Mouse (Mus musculus): ENCODE results near the gene Defb9. TPM values are rescaled to one million over a fixed set of nuclear protein-coding genes. Genes with fewer than 3 reads are reported as not detected.

The Defb9 gene
- not detected for total RNA-seq (2023)

GRCm38 (mm10) chr8:21885321-21885720, at the start of gene Defb9:
Gene Defb9, minus strand, starts transcription at chr8:21885421.

GRCm38 (mm10) chr8:21932610-21933009, 47.4 kb upstream of the Defb9 start, which contains the start of gene Defb15:
Gene Defb15, minus strand, starts transcription at chr8:21932710.

GRCm38 (mm10) chr8:21906290-21906689, 21.1 kb upstream of the Defb9 start, which contains the start of gene Defb11:
Gene Defb11, minus strand, starts transcription at chr8:21906412.

GRCm38 (mm10) chr8:21858586-21858985, 26.6 kb downstream of the Defb9 start, which contains the start of gene Defb10:
Gene Defb10, plus strand, starts transcription at chr8:21858901.

Other genes starting within 250 kb of the Defb9 start
- gene Defa17, start 229.6 kb downstream of the Defb9 start, total RNA-seq (2023) = not detected
- gene Defa34, start 219.6 kb downstream of the Defb9 start, total RNA-seq (2023) = not detected
- gene AY761184, start 181.8 kb downstream of the Defb9 start, total RNA-seq (2023) = not detected
- gene Defa24, start 150.9 kb downstream of the Defb9 start, total RNA-seq (2023) = not detected
- not detected for gene Defb50, start 61.9 kb downstream of the Defb9 start, total RNA-seq (2023)
- gene Defb2, start 45.5 kb downstream of the Defb9 start, total RNA-seq (2023) = not detected
- gene Defb10, start 26.5 kb downstream of the Defb9 start, total RNA-seq (2023) = not detected
- not detected for gene Defb11, start 21.0 kb upstream of the Defb9 start, total RNA-seq (2023)
- gene Defb15, start 47.3 kb upstream of the Defb9 start, total RNA-seq (2023) = not detected
- not detected for gene Defb35, start 52.9 kb upstream of the Defb9 start, total RNA-seq (2023)
- not detected for gene Defb13, start 61.3 kb upstream of the Defb9 start, total RNA-seq (2023)
- gene Fam90a1a, start 73.3 kb upstream of the Defb9 start, total RNA-seq (2023) = not detected
- not detected for gene Ccdc70, start 84.4 kb upstream of the Defb9 start, total RNA-seq (2023)
- gene Atp7b, start 174.9 kb upstream of the Defb9 start, total RNA-seq (2023) = under 1 TPM in 1 of 2 experiments, not detected in 1; 0.53 TPM
- gene Alg11, start 175.3 kb upstream of the Defb9 start, total RNA-seq (2023) = 10 to 100 TPM; 22.5 to 24.1 TPM
- not detected for gene Nek5, start 239.6 kb upstream of the Defb9 start, total RNA-seq (2023)

All from T-cell, adult 66 days (primary cell).